Mouse (Mus musculus): ENCODE measurements around the gene Ccdc60.
"Not testable (repeated sequence)": the region's sequence is repeated elsewhere in the genome, so short reads cannot be mapped to it uniquely, and the experiment has no call there.

The Ccdc60 gene

DNA sequence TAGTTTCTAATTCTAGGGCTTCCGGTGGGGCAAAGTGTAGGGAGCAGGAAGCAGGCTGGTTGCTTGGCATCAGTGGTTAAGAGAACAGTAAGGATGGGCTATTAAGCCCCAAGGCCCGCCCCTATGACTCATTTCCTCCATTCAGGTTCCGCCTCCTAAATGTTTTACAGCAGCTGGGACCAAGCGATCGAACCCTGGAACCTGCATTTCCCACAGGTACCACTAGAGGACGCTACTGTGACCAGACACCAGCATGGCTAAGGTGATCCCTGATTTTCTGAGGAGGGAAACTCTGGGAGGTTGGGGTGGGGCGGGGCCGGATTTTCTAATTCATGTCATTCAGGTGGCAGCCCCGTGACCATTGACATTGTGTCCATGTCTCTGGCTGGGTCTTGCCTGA is 96.1 kb downstream of the Ccdc60 start:
- ATAC-seq (ENCODE audit: low TSS enrichment): no peak

DNA sequence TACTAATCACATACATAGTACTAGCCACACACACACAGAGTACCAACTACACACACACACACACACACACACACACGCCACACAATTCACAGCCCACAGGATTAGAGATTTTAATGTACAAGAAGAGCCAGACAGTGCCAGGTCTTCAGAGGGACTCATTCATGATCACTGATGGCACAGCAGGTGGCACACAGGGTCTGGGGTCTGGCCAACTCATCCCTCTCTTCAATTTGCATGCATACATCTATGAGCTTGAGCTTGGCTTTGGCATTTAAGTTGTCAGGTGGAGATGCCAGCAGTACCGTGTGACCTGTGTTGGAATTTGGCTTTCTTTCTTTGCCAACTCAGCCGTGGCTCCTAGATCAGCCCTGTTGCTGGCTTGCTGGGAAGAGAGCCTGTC is 97.2 kb downstream of the Ccdc60 start:
- ATAC-seq (ENCODE audit: low TSS enrichment): no peak

DNA sequence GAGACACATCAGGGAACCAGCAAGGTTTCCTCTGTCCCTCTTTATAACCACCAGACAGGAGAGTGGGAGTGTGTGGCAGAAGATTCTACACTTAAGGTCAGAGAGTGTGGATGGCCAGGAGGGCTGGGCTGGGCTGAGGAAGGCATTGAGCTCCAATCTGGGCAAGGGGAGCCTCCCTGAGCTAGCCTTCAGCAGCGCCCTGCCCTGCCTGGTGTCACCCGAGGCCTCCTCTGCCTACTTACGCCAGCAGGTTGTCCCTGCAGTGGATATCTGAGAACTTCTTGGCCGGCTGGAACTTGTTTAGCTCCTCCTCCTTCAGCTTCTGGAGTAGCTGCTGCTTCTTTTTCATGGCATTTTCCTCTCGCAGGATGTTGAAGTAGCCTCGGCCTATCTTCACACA is 99.0 kb downstream of the Ccdc60 start:
- no peak for ATAC-seq (ENCODE audit: low TSS enrichment)

DNA sequence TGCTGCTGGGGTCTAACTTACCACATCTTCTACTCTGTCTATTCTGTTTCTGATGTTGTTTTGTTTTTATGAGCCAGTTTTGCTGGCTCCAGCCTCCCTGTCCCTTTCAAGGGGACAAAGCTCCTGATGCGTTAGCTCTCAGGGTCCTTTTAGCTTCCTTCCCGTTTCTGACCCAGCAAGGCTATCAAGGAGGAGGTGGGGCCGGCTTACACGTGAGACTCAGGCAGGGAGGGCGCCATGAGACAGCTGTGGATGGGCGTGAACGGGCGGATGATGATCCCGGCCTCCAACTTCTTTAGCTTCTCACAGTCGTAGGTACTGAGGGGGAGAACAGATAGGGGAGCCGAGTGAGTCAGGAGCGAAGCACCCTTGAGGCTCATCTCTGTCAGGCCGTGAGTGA is 108.2 kb downstream of the Ccdc60 start:
- ATAC-seq (ENCODE audit: low TSS enrichment): no peak

DNA sequence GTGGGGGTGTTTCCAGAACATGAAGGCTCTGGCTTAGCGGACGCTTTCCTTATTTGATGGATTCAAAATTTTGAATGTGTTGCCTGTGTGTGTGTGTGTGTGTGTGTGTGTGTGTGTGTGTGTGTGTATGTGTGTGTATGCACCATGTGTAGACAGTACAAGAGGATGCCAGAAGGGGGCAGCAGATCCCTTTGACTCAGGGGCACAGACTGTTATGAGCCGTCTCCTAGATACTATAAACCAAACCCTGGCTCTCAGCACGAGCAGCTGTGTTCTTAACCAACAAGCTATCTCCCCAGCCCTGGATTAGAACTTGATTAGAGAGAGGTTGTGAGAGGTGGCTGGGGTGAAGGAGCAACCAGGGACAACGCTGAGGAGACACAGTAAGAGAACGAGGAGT is 117.1 kb downstream of the Ccdc60 start:
- no peak for ATAC-seq (ENCODE audit: low TSS enrichment)

DNA sequence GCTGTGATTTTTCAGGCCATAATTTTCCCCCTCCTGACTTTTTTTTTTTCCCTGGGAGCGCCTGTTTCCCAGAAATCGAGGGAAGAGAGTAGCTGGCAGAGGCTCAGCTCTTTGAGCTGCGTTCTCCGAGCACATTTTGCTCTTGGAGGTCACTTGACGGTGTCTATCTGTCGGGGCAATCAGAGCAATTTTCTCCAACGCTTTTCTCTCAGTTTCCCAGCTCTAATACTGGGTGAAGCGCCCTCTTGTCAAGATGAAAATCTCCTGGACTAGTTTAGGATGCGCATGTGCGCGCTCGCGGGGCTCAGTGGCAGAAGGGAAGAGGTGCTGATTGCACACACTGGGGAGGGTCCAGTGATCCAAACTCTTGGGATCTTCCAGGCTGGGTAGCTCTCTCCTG is 121.8 kb downstream of the Ccdc60 start:
- no peak for ATAC-seq (ENCODE audit: low TSS enrichment)

DNA sequence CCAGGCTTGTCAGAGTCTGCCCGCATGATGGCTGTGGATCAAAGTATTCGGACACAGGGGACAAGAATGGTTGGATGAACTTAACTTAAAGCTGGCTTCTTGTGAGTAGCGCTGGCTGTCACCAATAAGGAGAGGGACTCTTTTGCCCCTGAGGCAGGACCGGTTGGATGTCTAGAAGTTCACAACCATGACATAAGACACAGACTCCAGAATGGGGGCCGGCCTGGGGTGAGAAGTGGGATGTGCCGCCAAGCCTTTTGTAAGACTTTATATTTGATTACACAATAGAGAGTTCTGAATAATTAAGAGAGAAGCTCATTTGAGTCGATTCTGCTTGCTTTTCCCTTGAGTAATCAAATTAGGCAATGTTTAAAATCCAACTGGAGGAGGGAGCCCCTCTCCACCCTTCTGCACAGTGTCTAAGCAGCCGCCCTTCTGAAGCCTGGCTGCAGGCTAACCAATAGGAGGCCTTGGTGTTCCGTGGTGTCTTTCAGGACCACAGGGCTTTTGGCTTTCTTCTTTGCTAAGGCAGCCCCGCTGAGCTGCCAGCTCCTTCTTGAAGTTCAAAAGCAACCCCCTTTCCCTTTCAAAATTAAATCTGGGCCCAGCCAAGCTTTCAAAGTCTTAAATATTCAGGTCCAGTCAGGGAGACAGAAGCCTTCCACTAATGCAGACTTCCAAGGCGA is 123.4 kb downstream of the Ccdc60 start:
- ATAC-seq (ENCODE audit: low TSS enrichment): no peak

DNA sequence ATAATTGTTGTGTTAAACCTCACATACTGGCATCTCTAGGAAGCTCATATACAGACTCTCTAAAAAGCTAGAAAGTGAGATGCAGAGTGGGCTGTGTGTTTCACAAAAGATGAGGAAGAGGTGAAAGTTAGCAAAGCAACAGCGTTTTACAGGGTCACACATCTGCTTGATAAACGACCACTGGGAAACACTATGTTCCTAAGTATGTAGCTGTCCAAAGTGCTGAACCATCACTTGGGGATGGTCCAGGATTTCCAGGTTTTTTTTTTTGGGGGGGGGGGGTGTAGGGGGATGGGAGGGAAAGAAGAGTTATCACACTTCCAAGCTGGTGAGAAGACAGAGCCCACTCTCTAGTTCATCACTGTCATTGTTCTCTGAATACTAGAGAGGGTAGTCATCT is 134.0 kb downstream of the Ccdc60 start:
- ATAC-seq (ENCODE audit: low TSS enrichment): no peak

DNA sequence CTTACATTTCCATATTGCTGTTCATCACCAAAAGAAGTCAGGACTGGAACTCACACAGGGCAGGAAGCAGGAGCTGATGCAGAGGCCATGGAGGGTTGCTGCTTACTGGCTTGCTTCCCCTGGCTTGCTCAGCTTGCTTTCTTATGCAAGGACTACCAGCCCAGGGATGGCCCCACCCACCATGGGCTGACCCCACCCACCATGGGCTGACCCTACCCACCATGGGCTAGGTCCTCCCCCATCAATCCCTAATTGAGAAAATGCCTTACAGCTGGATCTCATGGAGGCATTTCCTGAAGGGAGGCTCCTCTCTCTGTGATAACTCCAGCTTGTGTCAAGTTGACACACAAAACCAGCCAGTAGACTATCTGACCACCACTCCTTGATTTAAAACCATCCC is 142.3 kb downstream of the Ccdc60 start:
- ATAC-seq (ENCODE audit: low TSS enrichment): not testable (repeated sequence)

DNA sequence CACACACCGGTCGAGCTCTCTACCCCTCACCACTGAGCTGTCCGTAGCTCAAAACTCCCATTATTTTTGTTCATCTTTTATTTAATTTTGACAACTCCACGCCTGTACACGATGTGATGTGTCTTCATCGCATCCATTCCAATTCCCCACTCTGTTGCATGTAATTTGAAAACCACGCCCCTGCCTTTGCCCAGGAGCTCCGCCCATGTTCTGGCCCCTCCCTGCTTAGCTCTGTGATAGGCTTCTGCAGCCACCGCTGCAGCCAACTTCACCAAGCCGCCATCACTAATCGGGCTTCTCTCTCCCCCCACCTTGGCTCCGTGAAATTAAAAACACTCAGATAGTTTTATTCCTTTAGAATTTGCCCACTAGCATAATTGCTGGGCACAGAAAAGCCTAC is 144.1 kb downstream of the Ccdc60 start:
- ATAC-seq (ENCODE audit: low TSS enrichment): no peak

DNA sequence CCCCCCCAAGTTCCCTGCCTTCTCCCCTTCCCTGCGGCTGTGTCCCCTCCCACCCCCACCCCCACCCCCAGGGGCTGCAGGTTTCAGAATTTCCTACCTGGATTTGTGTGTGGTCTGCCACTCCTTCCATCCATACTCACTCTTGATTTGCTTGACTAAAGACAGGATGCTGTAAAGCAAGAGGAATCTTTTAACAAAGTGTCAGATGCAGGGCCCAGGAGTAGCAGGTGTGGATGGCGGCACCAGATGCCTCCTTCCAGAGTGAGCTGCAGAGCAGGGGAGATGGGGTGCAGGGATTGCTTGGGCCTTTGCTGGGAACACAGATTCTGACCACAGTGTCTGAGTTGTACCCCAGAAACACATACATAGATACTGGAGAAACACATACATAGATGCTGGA is 148.1 kb downstream of the Ccdc60 start:
- no peak for ATAC-seq (ENCODE audit: low TSS enrichment)

DNA sequence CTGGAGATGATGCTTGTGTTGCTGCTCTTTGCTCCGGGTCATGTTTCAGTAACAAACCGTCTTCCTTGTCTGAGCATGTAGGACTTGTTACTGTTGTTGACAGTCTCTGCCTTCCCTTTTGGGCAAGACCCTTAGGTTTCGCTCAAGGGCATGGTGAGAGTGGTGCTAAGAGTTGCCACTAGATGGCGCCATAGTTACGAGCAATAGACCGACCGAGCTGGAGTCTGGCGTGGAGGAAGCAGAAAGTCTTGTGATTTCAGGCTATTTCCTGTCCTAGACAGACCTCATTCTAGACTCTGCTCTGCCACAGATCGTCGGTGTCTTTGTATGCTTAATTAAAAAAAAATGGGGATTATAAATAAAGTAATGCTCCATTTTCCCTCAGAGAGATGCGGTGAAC is 165.4 kb downstream of the Ccdc60 start:
- ATAC-seq (ENCODE audit: low TSS enrichment): peak; percentile 92

DNA sequence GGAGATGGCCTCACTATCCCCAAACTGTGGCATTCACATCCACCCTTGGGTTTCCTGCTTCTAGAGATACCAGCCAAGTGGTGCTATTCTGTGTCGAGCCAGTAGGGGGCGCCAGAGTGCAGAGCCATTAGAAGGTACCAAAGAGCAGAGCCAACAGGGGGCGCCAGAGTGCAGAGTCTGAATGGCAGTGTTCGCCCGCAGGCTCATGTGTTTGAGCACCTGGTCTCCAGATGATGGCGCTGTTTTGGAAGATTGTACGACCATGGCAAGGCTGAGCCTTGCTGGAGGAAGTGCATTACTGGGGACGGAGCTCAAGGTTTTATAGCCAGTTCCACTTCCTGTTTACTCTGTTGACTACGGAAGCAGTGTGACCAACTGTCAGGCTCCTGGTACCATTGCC is 172.2 kb downstream of the Ccdc60 start:
- no peak for ATAC-seq (ENCODE audit: low TSS enrichment)

DNA sequence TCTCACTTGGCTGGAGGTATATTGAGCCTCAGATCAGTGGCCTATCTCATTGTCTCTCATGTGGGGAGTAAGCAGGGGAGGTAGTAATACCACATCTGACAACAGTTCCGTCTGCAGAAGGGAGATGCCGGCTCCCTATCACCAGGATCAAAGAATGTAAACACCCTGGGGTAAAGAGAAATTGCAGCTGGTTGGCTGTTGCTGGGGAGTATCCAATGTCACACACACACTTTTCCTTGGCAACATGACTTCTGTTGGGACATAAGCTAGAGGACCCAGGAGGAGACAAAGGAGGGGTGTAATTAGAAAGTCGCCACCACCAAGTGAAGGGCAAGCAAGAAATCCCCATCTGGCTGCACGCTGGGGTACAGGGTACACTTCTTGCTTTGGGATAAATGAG is 172.7 kb downstream of the Ccdc60 start:
- no peak for ATAC-seq (ENCODE audit: low TSS enrichment)

DNA sequence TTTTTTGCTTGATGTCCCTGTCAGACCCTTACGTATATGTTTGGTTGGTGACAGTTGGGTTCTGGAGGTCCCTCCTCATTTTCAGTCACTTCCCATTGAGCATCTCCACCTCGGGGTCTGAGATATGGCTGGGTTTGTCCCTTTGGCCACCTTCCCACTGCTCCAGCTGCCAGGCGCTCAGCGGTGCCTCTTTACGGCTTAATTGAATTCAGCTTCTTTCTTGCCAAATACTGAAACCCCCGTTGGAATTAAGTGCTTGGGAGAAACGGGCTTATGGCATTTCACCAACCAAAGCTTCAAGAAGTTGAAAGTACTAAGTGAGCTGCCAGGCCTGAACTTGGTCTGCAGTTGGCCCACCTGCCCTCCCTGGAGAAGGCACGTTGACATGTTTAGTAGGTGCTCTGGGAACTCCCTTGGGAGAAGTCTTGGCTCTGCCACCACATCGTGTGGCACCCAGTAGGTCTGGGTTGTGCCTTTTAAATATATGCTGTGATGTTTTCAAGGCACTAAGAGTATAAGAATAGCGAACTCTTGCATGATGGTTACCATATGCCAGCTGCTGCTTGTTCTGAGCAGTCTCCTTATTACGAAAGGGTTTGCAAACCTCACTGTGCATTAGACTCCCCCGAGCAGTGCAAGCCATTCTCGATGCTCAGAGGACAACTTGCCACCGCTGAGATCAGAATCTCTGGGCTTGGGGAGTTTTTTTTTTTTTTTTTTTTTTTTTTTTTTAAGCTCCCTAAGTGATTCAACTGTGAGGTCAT is 173.5 kb downstream of the Ccdc60 start:
- no peak for ATAC-seq (ENCODE audit: low TSS enrichment)

DNA sequence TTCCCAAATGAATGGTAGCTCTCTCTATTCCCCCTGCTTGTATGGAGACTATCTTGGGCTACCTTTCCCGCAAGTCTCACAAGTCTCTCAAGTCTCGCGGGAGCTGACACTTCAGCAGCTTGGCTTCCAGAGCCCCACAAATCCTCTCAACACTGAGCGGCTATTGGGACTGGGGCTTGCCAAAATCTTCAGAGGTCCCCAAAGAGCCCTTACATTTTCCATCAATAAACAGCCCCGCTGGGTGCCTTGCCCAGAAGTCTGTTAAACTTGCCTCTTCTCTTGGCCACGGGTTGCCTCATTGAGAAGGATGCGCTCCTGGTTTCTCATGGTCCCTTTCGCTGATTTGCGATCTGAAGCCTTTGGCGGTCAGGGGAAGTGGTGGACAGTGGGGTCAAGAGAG is 180.1 kb downstream of the Ccdc60 start:
- no peak for ATAC-seq (ENCODE audit: low TSS enrichment)

DNA sequence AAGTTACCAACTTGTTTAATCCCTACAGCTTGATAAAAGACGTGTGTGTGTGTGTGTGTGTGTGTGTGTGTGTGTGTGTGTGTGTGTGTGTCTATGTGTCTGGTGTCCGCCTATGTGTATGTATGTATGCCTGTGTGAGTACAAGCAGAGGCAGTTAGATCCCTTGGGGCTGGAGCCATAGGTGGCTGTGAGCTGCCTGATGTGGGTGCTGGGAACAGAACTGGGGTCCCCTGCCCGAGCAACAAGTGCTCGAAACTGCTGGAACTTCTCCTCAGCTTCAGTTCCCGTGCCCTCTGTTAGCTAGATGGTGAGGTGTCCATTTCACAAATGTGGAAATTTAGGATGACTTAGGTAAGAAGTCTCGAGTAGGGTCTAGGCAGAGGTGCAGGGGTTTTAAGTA is 204.6 kb downstream of the Ccdc60 start:
- ATAC-seq (ENCODE audit: low TSS enrichment): no peak

DNA sequence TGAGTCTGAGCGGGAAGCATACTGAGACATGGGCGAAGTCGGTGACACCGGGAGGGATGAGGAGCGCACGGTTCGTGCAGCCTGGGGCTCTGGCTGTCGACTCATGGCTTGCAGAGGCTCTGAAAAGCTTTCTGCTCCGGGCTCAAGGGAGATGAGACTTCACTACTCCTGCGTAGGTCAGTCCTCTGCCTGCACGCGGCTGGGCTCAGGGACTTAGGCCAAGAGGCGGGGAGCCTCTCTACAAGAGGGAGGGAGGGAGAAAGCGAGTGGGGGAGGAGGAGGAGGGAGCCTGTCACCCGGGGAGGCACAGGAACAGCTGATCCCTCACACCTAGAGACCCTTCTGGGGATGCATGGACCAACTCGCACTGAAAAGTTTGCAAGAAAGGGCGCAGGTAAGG is 205.7 kb downstream of the Ccdc60 start, which contains the start of gene Tmem233:
TSS of gene Tmem233 (minus strand) at position 164 of the 400 bp plus-strand sequence.
- ATAC-seq (ENCODE audit: low TSS enrichment): no peak

DNA sequence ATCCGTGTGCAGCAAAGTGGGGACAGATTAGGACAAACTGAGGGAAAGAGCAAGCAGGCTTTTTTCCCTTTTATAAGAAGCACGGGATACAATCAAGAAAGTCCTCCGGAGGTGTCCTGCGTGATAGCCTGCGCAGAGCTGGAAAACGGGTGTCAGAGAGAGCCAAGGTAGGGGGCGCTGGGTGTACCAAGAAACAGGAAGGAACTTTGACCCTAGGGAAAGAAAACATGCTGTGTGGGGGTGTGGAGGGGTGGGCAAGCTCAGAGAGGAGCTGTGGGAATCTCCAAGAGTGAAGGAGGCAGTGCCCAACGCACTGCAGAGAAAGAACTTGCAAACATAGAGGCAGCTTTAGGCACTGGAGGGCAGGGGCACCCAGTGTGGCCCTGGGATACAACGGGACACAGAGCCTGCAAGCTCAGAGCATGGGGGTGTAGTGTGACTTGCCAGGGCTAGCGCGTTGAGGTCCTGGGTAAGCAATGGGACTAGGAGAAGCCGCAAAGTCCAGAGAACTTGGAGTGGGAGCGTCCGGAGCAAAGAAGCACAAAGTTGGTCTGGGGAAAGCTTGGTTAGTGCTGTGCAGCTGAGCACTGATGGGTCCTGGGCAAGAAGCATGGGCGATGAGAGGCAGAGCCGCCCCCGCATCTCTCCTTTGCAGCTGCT is 206.4 kb downstream of the Ccdc60 start:
- no peak for ATAC-seq (ENCODE audit: low TSS enrichment)

DNA sequence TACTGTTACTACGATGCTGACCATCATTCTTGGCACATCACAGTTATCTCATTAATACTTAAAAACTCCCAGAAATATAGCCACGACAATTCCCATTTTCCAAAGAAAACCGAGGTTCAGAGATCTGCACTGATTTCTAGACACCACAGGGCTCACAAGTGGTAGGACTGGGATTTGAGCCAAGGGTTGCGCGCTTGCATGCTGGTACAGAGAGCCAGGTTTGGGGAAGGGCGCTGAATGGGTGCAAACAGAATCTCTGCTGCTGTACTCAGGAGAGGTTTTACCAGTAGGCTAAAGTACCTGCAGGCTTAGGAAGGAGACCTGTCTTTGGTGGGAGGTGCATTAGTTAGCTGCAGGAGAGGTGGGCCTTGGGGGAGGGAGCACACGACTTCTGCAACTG is 207.2 kb downstream of the Ccdc60 start:
- no peak for ATAC-seq (ENCODE audit: low TSS enrichment)

DNA sequence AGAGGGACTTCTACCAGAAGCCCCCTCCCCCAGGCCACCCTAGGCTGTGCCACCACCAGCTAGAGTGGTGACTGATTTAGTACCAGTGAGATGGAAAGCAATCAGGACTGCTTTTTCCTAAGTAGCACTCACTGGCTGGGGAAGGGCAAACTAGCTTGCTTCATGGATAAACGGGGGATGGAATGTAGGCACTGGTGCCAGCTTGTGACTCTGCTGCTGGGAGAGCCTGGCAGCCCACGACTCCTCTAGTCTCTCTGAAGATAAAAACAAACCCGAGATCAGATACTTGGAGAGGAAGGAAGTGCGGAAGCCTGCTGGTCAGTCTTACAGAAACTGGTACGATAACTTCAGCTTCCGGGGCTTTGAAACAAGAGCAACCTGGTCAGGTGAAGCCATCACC is 208.0 kb downstream of the Ccdc60 start:
- no peak for ATAC-seq (ENCODE audit: low TSS enrichment)

Data from frontal cortex, adult (tissue).